Mouse (Mus musculus) pancreas, adult 10 weeks (tissue): ENCODE results near the gene Tardbp. TPM values are rescaled to one million over a fixed set of nuclear protein-coding genes. Genes with fewer than 3 reads are reported as not detected.

Source experiments
- polyA plus RNA-seq: library from polyadenylated mRNA; stranded (reverse); fragments of 350-450 nt; fragmentation: Illumina TruSeq; extraction: RNeasy Lipid Tissue Mini Kit (QIAGEN cat#74804); gene quantifications from one replicate; pipeline ENCODE4 v1.2.3, GENCODE M21; 2015; ENCODE audit warnings: low read depth, low replicate concordance; ENCODE audit not compliant: insufficient read depth

Tardbp gene
- polyA plus RNA-seq, result 63.7 TPM

DNA sequence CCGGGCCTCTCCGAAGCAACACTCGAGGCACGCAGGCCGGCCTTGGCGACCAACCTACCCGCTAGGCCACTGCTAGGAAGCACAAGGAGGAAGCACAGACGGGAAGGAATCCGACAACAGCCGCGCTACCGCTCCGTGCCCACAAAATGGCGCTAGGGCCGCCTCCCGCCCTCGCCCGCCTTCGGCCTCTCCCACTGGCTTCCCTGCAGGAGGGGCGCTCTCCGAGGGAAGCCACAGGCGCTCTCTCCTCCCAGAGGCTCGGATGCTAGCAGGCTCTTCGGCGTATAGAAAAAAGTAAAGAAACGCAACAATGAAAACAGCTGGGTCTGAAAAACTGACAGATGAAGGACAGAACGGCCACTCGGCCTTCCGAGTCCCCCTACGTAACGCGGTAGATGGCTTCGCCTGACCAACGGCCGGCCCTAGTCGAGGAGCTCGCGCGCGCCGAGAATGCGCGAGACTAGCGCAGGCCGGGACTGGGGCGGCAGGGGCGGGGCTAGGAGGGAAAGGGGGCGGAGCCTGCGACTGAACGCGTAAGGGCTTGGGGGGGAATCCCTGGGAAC is at the start of gene Tardbp:
Gene Tardbp (minus strand): TSS at position 397 of the 563 bp plus-strand sequence.

GRCm38 (mm10) chr4:148643291-148644156 is 16.7 kb upstream of the Tardbp start, which contains the start of gene Gm572:
TSS of gene Gm572 (plus strand) at chr4:148643317.

DNA sequence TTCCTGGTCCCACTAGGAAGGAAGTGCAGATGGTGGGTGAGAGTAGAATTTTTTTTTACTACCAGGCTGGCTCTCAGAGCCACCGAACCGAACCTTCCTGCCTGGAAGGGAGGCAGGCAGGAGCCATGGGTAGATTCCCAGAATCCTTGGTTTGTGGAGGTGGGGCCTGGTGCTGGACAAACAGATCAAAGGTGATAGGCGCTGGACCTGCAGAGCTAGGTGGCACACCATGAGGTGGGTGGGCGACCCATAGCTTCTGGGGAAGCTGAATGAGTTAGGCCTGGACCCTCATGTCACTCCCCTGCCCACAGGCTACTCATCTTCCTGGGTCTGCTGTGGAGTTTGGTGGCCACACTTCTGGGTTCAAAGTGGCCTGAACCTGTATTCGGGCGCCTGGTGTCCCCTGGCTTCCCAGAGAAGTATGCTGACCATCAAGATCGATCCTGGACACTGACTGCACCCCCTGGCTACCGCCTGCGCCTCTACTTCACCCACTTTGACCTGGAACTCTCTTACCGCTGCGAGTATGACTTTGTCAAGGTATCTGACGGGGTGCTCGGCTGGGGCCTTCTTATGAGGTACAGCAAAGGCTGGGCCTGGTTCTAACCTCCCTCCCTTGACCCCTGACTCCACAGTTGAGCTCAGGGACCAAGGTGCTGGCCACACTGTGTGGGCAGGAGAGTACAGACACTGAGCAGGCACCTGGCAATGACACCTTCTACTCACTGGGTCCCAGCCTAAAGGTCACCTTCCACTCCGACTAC is 24.3 kb downstream of the Tardbp start, which contains the start of gene Masp2:
Gene Masp2 (plus strand): TSS at position 198 of the 764 bp plus-strand sequence.

GRCm38 (mm10) chr4:148591171-148591630 is 35.6 kb downstream of the Tardbp start, which contains the start of gene Srm:
TSS of gene Srm (plus strand) at chr4:148591503.

Other genes starting within 250 kb of the Tardbp start
- 2.0 TPM for gene Ubiad1, start 182.2 kb downstream of the Tardbp start, polyA plus RNA-seq
- 2.9 TPM for gene Mtor, start 178.4 kb downstream of the Tardbp start, polyA plus RNA-seq
- gene Angptl7, start 126.6 kb downstream of the Tardbp start, polyA plus RNA-seq, result not detected
- 7.7 TPM for gene Exosc10, start 68.6 kb downstream of the Tardbp start, polyA plus RNA-seq
- gene Srm, start 35.5 kb downstream of the Tardbp start, polyA plus RNA-seq, result 29.1 TPM
- 0.42 TPM for gene Masp2, start 24.5 kb downstream of the Tardbp start, polyA plus RNA-seq
- 1.6 TPM for gene Gm572, start 16.3 kb upstream of the Tardbp start, polyA plus RNA-seq
- gene Casz1, start 177.4 kb upstream of the Tardbp start, polyA plus RNA-seq, result 2.6 TPM